Mouse (Mus musculus): ENCODE results near the gene Ccdc155. TPM values are rescaled to one million over a fixed set of nuclear protein-coding genes. Genes with fewer than 3 reads are reported as not detected.

Ccdc155 gene
- polyA plus RNA-seq (2017; shearing (Covaris generic)): not detected

DNA sequence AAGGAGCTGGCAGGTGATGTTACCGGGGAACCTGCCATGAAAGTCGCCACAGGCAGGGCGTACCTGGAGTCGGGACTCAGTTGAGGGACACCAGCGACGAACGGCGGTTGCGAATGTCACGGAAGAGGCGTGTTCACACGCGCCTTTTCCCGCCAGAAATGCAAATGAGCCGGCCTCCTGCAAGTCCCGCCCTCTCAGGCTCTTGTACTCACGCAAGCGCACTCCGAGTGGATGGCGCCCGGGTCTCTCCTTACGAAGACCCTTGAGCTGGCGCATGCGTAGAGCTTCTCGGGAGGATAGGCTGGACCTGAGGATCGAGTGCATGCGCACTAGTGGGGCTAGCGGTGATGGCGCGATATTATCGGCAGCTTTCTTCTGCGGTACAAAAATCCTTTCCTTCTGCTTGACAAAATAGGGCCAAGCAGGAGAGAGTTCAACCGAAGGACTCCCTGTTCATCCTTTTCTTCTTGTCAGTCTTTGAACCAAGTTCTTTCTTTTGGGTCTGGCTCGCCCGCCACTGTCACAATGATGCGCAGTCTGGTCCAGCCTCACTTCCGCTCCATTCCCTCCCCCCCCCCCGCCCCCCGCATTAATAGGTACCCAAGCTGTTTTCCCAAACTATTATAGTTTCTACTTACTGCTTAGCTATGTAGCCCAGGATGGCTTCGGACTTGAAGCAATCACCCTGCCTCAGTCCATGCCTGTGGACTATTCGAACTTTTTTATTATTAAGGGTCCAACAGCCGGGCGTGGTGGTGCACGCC is at the start of gene Ccdc155:
Ccdc155 (minus strand) TSS at position 513 of the 764 bp plus-strand sequence.
- ATAC-seq: peak; percentile 97

DNA sequence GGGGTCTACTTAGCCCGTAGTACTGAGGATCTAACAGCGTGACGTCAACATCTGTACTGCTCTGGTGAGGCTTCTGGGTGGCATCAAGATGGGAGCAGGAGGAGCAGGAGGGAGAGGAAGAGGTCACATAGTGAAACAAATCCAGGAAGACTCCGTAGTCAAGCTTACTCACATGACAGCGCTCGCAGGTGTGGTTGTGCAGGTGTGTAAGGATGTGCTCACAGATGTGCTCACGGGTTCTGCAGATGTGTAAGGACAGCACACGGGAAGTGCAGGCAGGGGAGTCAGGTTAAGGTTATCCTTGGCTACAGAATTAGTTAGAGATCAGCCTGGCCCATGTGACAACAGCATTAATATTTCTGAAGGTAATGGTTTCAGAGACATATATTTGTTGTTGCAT is 49.1 kb upstream of the Ccdc155 start:
- no peak for ATAC-seq

GRCm38 (mm10) chr7:45247666-45248065 is 43.0 kb upstream of the Ccdc155 start:
- no peak for ATAC-seq

GRCm38 (mm10) chr7:45241389-45241749 is 36.7 kb upstream of the Ccdc155 start:
- ATAC-seq: no peak

DNA sequence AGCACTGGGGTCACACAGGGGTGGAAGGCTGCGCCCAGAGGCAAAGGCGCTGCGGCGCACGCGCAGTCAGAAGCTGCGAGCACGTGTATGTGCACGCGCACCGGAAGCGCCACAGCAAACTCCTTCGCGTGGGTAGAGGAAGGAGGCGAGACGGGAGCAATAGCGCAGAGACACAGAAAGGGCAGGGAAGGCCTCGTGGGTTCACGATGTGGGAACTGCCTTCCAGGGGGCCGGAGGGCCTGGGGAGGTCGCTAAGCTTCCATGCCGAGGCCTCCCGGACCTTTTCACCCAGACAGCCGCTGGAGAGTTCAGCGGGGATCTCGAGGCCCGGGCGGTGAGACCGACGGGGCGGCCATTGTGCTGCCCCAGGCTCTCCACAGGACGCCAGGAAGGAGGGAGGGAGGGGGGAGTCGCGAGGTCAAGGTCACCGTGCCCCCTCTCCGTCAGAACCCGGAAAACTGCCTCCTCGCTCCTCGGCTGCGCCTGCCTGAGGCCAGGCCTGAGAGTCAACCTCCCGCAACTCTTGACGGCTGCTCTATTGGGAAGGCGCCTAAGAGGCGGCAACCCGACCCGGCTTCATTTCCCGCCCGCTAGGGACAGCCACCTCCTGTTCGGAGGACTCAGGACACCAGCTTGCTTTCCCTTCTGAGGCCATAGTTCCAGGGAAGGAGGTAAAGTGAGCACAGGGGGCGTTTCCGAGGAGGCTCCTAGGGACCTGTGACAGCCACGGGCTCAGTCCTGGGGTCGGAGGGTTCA is 36.1 kb upstream of the Ccdc155 start, which contains the start of gene Slc6a16:
Slc6a16 (plus strand) TSS at position 453 of the 756 bp plus-strand sequence.
- no peak for ATAC-seq

- ATAC-seq: no peak
These were observed 35.4 kb upstream of the Ccdc155 start for GRCm38 (mm10) chr7:45240109-45240508.

DNA sequence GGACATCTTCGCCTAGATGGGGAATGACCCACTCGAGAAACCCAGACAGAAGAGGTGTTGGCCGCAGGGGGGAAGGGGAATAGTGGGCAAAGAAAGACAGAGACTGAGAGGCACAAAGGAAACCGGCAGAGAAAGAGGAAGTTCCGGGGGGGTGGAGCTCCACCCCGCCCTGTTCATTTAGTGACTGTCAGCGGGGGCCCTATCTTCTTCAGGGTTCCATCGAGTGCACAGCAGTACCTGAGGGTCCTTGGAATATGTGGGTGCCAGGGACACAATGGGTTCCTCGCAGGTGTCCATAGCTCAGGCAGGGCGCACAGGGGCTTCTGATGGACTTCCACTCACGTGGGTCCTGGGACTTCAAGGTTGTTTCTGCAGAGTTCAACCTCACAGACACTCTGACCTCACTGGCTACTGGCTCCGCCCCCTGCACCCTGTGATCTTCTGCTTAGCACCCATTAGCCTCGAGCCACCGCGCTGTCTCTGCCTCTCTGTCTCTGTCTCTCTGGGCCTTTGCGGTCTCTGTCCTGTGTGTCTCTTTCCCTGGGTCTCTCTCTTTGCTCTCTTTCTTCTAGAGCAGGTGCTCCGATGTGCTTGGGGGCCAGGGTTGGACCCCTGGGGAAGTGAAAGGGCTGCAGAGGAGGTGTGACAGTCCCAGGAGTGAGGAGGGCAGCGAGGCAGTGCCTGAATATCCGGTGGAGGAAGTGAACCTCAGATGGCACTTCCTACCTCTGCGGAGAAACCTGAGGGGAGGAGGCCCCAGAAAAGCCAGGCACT is 34.2 kb upstream of the Ccdc155 start, which contains the start of gene Cd37:
Cd37 (minus strand) TSS at position 393 of the 774 bp plus-strand sequence.
- ATAC-seq: peak; percentile 94

DNA sequence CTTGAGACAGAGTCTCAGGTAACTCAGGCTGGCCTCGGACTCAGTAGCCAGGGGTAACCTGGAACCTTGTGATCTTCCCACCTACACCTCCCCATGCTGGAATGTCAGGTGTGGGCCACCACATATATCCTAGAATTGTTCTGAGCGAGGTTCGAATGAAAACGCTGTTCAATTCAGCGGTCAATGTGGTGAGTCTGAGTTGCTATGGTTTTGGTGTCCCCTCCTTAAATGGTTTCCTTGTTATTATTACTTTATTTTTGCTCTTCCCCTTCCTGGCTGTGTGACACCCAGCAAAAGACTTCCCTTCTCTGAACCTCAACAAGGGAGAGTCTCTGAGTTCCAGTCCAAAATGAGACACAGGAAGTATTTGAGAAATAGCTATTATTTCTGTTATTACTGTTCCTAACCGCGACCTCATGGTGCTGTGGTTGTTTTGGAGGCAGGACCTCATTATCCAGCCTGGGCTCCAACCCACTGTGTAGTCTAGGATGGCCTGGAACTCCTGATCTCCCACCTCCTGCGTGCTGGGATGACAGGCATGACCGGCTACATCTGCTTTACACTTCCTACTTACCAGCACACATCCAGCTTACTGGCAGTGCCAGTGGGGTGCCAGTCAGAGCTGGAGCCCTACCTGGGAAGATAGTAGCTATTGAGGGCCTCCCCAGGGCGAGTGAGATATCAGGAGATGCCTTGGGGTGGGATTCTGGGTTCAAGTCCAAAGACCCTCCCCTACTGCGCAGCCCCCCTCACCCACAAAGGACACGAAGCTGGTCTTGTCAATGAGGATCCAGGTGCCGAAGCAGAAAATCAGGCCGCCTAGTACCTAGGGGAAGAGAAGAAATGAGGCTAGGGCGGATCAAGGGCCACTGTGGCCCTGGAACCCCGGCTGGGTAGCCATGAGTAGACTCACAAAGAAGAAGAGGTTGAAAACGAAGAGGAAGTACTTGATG is 33.3 kb upstream of the Ccdc155 start:
- peak; percentile 15 for ATAC-seq

GRCm38 (mm10) chr7:45235656-45236180 is 31.0 kb upstream of the Ccdc155 start:
- ATAC-seq: no peak

DNA sequence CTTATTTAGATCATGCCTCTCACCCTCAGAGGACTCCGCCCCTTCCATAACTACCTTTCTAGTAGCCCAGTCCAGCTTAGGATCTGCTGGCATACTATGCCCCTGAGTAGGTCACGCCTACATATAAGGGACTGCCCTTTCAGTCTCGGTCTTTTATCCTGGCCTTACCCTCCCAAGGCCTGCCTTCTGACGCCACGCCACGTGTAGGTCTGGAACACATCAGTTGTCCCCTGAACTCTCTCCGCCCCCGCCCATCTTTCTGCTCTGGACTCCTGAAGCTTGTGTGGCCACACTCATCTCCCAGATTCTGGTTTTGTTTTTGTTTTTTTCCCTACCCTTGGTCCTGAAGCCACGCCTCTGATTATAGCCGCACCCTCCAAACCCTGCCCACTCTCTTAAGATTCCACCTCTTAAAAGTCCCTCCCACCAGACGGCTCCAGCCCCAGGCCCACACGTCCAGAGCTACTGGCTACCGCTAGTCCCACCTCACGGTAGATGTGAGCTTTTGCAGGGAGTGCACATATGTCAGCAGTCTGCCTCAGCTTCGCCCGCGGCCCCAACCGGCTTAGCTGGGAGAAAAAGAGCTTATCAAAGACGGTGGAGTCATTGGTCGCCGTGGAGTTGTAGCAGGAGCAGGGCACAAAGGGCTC is 30.4 kb upstream of the Ccdc155 start:
- no peak for ATAC-seq

GRCm38 (mm10) chr7:45234333-45234841 is 29.7 kb upstream of the Ccdc155 start:
- ATAC-seq: no peak

DNA sequence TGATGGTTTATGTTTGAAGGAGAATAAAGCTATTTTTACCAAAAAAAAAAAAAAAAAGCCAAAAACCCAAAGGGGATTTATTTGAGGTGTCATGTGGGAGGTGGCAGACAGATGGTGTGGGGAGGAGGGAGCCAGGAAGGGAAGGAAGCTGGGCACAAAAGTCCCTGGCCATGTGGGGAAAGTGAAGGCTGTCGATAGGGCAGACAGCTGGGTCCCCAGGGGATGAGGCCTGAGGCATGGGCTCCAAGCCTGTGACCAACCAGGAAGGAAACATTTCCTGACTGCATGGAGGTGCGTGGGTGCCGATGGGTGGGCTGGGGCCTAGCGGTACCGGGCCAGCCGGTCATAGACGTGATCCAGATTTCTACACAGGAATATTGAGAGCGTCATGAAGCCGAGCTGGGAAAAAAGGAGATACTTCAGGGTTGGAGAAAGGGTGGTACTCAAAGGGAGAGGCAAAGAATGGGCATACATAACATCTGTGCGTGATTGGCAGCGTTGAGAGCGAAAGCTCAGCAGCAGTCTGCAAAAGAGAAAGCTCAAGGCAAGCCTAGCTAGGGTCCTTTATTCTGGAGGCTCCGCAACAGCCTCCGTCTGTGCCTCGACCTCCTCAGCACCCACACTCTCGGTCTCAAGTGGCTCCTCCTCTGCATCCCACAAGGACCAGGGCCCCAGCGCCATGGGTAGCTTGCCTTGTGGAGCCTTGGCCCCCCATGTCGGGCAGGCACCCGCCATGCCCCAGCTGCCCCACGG is 29.1 kb upstream of the Ccdc155 start:
- no peak for ATAC-seq

- ATAC-seq: no peak
These were observed 28.2 kb upstream of the Ccdc155 start for GRCm38 (mm10) chr7:45232716-45233465.

DNA sequence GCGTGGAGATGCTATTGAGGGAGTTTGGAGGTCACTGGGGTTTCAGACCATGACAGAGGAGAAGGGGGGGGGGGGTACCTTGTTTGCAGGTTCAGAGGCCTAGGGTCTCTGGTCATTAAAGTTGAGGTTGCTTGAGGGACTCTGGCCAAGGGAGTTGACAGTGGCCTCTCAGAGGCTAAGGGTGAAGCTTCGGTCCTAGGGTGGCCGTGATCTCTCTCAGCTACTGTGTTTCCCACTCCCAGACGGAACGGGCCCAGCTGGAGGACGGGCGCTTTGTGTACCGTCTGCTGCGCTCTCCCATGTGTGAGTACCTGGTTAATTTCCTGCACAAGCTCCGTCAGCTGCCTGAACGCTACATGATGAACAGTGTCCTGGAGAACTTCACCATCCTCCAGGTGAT is 27.2 kb upstream of the Ccdc155 start:
- ATAC-seq: no peak

DNA sequence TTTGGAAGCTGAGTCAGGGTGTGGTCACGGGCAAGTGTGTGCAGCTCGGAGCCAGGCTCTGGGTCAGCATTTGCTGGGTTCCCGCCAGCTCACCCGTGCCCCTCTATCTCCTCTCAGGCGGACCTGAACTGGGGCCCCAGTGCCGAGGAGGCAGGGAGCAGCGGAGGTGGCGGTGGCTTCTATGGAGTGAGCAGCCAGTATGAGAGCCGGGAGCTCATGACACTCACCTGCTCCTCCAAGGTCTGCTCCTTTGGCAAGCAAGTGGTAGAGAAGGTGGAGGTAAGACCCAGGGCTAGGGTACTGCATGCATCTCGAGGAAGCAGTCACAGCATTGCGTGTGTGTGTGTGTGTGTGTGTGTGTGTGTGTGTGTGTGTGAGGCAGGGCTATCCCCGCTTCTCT is 26.5 kb upstream of the Ccdc155 start:
- ATAC-seq: no peak

GRCm38 (mm10) chr7:45229459-45230203 is 24.9 kb upstream of the Ccdc155 start:
- ATAC-seq: no peak

- ATAC-seq: no peak
These were observed 24.4 kb upstream of the Ccdc155 start for GRCm38 (mm10) chr7:45229046-45229445.

DNA sequence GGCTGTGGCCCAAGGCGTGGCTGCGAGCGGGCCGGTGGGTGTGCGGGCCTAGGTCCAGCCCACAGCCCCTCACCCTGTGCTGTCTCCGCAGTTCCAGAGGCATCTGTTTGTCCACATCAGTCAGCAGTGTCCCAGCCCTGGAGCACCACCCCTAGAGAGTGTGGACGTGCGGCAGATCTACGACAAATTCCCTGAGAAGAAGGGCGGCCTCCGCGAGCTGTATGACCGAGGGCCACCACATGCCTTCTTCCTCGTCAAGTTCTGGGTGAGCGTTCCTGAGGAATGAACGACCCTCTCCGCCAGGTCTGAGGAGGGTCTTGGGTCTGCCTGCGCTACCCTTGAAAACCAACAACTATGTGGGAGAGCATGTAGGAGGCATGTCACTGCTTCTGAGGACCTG is 23.9 kb upstream of the Ccdc155 start:
- ATAC-seq: no peak

DNA sequence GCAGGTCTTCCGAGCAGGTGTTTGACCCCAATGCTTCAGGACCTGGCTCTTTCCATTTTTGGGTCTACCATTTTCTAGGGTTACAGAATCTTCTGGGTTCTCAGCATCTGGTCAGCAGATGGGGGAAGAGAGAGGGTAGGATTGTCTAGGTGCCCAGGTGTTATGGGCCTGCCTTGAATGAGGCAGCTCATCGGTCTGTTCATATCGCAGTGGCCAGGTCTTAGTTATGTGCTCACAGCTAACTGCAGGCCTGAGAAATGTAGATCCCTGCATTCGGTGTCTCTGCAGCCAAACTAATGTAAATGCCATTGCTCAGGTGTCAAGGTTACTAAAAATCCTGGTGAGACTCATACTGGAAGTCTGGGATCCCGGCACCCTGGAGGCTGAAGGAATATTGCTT is 21.7 kb upstream of the Ccdc155 start:
- no peak for ATAC-seq

Measured in CD4-positive, CD25-positive, alpha-beta regulatory T cell, adult 4 months (primary cell).